Mouse (Mus musculus): Measurements from ENCODE around the gene Pid1.
"Not testable (repeated sequence)": the region's sequence is repeated elsewhere in the genome, so short reads cannot be mapped to it uniquely, and the experiment has no call there.

Gene Pid1

DNA sequence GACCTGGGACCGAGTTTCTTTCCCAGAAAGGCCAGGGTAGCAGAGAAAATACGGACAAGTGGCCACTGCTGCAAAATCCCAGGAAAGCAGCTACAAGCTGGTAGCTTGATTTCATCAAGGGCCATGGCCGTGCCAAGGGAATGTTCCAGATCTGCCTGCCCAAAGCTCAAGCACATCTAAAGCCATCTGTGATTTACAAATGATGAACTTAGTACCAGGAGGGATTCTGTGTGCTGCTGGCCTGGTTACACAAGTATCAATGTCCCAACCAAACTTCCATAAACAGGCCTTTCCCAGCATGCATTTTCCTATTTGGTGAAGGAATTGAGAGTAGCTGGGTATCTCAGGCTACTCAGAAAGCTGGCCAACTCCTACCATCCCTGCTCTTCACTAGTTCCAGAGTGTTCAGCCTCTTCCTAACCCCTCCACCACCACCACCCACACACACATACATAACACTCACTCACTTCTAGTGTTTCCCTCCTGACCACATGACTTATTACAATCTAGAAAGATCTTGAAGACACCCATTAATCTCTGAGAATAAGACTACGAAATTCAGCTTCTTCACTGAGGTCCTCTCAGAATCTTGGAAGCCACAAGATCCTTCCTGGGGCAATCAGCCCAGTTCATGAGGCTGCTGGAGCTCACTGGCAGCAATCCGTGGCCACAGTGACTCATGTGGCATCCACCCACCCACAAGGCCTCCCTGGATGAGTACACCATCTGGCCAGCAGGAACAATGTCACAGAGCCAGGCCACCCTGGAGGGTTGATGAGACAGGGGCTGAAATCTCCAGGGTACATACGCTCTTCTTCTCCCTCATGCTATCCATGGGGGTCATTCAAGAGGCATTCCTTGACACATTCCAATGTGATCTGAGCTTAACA is 4.1 kb downstream of the Pid1 start:
- DNase-seq (ENCODE audit: low spot score): peak; percentile 63

GRCm38 (mm10) chr1:84357216-84357615 is 6.8 kb downstream of the Pid1 start:
- DNase-seq (ENCODE audit: low spot score): no peak

- DNase-seq (ENCODE audit: low spot score): peak; percentile 43
Observed at GRCm38 (mm10) chr1:84350262-84350661, 13.7 kb downstream of the Pid1 start.

- no peak for DNase-seq (ENCODE audit: low spot score)
Observed at GRCm38 (mm10) chr1:84347796-84348476, 16.0 kb downstream of the Pid1 start.

GRCm38 (mm10) chr1:84332797-84333196 is 31.2 kb downstream of the Pid1 start:
- not testable (repeated sequence) for DNase-seq (ENCODE audit: low spot score)

DNA sequence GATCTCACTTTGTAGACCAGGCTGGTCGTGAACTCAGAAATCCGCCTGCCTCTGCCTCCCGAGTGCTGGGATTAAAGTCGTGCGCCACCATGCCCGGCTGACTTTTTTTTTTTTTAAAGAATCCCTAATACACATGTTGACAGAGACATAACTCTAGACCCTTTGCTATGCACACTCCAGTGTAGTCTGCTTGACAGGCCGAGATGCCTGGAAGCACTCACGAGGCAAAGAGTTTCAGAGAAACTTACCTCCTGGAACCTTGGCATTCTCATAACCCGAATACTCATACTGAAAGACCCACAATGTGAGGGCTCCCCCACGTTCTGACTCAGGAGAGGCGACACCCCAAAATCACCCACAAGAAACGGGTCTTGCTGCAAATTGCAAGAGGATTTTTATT is 32.1 kb downstream of the Pid1 start:
- not testable (repeated sequence) for DNase-seq (ENCODE audit: low spot score)

GRCm38 (mm10) chr1:84325309-84325708 is 38.7 kb downstream of the Pid1 start:
- DNase-seq (ENCODE audit: low spot score): no peak

DNA sequence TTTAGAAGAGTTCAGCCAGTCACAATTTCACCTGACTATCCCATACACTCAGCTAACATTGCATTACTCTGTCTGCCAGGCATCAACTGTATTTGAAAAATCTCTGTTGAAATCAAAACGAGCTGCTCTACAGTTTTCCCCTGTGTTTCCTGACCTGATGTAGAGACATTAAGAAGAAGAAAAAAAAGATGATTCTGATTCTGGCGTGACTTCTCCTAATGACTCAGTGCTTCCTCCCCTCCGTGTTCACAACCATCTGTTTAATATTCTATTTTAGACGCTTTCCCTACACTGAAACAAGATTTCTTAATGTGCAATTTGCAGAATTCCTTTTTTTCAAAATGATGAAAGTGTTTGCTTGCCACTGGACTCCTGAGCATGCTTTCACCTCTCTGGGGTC is 42.7 kb downstream of the Pid1 start:
- DNase-seq (ENCODE audit: low spot score): no peak

GRCm38 (mm10) chr1:84318569-84318968 is 45.4 kb downstream of the Pid1 start:
- DNase-seq (ENCODE audit: low spot score): peak; percentile 4

- peak; percentile 37 for DNase-seq (ENCODE audit: low spot score)
Observed at GRCm38 (mm10) chr1:84317827-84318226, 46.2 kb downstream of the Pid1 start.

DNA sequence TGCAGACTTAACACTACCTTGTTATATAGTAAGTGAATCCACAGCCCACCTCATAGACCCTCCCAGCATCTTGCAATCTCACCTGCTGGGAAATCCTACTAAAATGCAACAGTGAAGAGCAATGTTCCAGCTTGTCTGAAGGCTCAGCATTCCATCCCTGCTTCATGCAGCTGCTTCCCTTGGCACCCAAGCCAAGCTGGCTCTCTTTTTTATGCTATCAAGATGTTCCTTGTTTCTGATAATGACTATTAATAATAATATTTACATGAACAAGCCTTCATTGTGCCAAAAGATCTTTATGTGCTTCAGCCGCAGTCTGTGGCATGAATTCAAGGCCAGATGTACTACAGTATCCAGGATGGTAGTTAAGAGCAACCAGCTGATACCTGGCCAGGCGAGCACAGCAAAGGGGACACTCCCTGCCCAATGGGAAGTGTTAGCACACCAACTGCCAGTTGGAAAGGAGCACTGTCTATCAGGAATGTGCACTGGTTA is 54.0 kb downstream of the Pid1 start:
- DNase-seq (ENCODE audit: low spot score): peak; percentile 43

DNA sequence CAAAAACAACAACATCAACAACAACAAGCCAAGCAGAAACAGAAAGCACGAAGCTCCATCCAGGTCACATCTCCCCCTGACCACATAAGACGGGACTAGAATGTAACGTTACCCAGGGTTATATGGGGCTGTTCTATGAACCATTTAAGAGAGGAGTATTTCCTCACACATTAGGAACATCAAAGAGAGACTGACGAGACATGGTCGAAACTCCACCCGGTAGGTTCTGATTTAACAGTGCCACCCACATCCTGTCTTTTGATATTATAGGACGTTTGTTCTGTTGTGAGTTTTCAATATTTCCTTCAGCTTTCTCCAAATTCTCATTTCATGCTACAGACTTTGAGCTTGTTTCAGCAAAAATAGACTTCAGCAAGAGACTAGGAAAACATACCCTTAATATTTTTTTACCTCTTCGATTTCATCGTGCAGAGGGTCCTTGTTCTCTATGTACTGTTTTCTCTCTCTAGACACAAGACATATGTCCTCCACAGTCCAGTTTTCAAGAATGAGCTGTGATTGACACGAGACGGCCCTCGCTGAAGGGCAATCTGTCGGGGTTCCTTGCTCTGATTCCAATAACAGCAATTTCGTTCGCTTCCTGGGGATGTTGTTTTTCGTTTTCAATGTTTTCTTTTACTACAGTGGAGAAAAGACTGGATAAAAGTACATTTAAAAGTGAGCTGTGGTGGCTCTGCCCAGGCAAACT is 58.1 kb downstream of the Pid1 start:
- no peak for DNase-seq (ENCODE audit: low spot score)

- DNase-seq (ENCODE audit: low spot score): peak; percentile 63
Observed at GRCm38 (mm10) chr1:84302788-84303187, 61.2 kb downstream of the Pid1 start.

DNA sequence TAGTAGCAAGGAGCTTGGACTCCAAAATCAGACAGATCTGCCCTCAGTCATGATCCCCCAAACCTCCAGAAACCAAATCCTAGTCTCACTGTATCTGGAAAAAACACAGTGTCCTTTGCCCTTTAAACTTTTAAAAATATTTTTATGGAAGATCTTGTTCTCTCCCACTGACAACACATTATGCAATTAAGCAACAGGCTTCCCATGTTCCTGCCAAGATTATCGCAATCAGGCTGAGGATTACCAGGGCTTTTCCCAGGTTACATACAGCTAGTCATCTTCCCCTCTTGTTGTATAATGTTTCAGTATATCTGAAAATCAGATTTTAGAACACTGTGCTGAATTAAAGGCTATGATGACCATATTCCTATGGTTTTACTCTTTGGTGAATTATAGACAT is 64.3 kb downstream of the Pid1 start:
- peak; percentile 39 for DNase-seq (ENCODE audit: low spot score)

DNA sequence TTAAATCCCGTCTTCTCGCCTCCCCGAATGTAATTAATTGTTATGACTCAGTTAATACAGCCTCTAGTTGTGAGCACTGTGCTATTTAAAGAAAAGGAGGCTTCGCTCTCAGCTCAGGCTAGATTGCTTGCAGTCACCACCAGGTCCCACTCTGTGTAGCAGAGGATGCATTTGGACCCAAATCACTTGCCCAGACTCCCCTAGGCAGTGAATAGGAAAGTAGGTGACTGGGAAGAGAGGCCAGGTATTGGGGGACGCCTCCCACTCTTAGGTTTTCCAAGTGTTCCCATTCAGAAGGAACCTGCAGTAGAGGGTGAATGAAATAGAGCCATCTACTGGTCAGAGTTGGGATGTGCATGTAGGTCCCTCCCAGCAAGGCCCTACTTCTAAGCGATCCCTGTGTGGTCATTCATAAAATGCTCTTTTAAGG is 77.3 kb downstream of the Pid1 start:
- peak; percentile 47 for DNase-seq (ENCODE audit: low spot score)

GRCm38 (mm10) chr1:84285620-84286019 is 78.4 kb downstream of the Pid1 start:
- DNase-seq (ENCODE audit: low spot score): no peak

DNA sequence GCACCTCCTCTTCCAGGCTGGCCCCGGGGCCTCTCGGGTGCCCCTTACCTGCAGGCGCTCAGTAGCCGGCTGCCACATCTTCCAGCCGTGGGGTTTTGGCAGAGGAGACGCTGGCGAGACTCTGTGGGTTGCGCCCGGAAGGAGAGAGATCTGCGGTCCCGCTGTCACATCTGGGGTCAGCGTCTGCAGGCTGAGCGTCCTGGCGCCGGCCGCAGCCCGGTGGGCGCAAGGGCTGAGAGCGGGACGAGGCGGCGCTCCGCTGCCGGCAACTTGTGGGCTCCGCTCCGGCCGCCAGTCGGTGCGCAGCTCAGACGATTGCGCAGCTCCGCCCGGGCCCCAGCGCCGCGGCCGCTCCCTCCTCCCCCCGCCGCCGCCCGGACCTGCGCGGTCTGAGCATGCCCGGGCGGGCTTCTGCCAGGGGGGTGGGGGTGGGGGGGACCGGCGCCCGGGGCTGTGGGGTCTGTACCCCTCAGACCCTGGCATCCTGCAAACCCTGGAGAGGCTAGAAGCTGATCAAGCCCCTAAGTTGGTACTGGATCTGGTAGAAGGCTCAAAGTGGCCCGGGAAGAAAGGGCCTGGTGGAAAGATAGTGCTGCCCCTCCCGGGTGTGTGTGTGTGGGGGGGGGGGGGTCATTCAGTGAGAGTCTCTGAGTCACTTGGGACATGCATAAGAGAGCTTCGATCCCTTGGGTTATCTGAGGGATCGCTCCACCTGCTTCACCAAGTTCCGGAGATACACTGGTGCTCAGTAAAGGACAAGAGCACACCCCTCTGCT is 79.5 kb downstream of the Pid1 start:
- peak; percentile 30 for DNase-seq (ENCODE audit: low spot score)

DNA sequence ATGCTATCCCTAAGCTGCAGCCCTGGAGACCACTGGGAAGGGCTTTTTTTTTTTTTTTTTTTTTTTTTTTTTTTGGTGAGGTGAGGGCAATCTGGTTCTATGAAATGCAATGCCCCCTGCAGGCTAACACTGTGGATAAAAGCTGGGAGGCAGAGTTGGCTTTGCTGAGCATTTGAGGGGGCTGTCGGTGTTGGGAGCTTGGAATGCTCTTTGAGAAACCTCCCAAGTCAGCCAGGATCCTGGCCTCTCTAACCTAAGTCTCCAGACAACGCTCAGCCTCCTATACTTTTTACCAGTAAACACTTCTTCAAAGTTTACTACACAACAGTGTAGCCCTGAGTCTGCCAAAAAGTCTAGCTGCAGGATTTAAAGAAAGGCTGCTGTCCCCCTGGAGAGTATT is 80.9 kb downstream of the Pid1 start:
- DNase-seq (ENCODE audit: low spot score): no peak

GRCm38 (mm10) chr1:84280171-84280570 is 83.8 kb downstream of the Pid1 start:
- no peak for DNase-seq (ENCODE audit: low spot score)

- DNase-seq (ENCODE audit: low spot score): no peak
Observed at GRCm38 (mm10) chr1:84278359-84279255, 85.4 kb downstream of the Pid1 start.

GRCm38 (mm10) chr1:84272951-84273350 is 91.0 kb downstream of the Pid1 start:
- no peak for DNase-seq (ENCODE audit: low spot score)

Data from lung, postnatal 25 days (tissue).